Mouse (Mus musculus): ENCODE results near the gene Nudt4. TPM values are rescaled to one million over a fixed set of nuclear protein-coding genes. Genes with fewer than 3 reads are reported as not detected.

Gene Nudt4
- total RNA-seq, 2 experiments from 2014 or later = 73.9 to 74.5 TPM

Small RNA genes lying within 50 kb of the gene (microRNA-seq; reads per million reads assigned to microRNA genes)
- gene Mir3058 = 3.3 to 4.7 reads per million in 2 experiments

Other genes starting within 250 kb of the Nudt4 start
- gene Cradd, start 240.0 kb downstream of the Nudt4 start, total RNA-seq (2021) = 1 to 10 TPM; 5.5 to 5.6 TPM
- 10 to 100 TPM; 37.0 to 39.3 TPM for gene Socs2, start 147.0 kb downstream of the Nudt4 start, total RNA-seq (2021)
- gene Mrpl42, start 62.2 kb downstream of the Nudt4 start, total RNA-seq (2021) = 10 to 100 TPM; 71.7 to 76.5 TPM
- 100 to 1,000 TPM; 192 to 202 TPM for gene Ube2n, start 49.0 kb downstream of the Nudt4 start, total RNA-seq (2021)
- gene Anapc15-ps, start 109.3 kb upstream of the Nudt4 start, total RNA-seq (2021) = not detected